Mouse (Mus musculus) leukemia stem cell, adult 10-12 weeks (primary cell): ENCODE results near the gene Nrf1. TPM values are rescaled to one million over a fixed set of nuclear protein-coding genes. Genes with fewer than 3 reads are reported as not detected.

Experiments
- polyA plus RNA-seq: library from polyadenylated mRNA; stranded (reverse); fragments of >175 nt; gene quantifications from 2 replicates; pipeline ENCODE4 v1.2.3, GENCODE M21; 2012; ENCODE audit warnings: low replicate concordance

Nrf1 gene
- 7.9 and 13.2 TPM in 2 replicates for polyA plus RNA-seq

DNA sequence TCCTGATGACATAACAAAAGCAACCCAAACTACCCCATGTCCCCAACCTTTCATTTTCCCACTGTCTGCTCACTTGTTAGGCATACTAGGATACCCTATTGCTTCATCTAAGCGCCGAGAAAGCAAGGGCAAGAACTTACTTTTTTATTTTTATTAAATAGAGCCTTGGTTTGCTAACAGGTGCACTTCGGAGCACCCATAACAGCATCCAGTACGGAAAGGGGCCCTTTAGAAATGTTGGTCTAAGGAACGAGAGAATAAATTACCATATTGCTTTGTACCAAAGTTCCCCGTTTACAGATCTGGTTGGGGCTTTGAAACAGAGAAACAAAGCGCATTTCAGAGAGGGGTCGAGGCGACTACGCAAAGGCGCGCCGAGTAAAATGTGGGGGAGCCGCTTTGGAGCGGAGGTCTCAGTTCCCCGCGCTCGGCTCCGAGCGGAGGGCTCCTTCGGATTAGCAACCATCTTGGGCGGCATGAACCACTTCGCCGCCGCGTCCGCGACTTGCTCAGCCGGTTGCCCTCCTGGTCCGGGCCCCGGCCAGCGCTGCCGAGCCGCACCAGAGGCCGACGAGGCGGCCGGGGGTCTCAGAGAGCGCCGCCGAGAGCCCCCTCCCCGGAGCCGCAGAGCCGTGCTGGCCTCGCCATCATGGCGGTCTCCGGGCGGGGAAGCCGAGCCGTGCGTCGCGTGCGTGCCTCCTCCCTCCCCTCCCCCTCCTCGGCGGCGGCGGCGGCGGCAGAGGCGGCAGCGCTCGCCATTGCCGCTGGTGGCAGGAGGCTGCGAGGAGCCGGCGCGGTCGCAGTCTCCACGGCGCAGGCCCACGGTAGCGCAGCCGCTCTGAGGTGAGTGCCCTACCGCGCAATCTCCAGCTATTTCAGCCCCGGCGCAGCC is at the start of gene Nrf1:
Gene Nrf1, plus strand, starts transcription at position 718 of the 892 bp plus-strand sequence.

Other genes starting within 250 kb of the Nrf1 start
- gene Strip2, start 131.0 kb upstream of the Nrf1 start, polyA plus RNA-seq = 0.20 and 0.34 TPM in 2 replicates